Mouse (Mus musculus) erythroblast, adult 5-6 weeks (primary cell): Measurements from ENCODE around the gene Capn5. TPM values are rescaled to one million over a fixed set of nuclear protein-coding genes. Genes with fewer than 3 reads are reported as not detected.

Experiments
- ATAC-seq: replicated peaks from 2 replicates; pipeline ENCODE4 v1.8.0; 2016; ENCODE audit warnings: moderate number of reproducible peaks, mild to moderate bottlenecking, moderate TSS enrichment, inconsistent platforms; ENCODE audit not compliant: poor library complexity, low FRiP score, severe bottlenecking
- total RNA-seq, 2 experiments: library from RNA; stranded (forward) in 1 of 2; stranded (reverse) in 1 of 2; fragments of 150-400 nt in 1 of 2; fragments of 200-764, 138-1000 nt in 1 of 2; gene quantifications; 2 replicates each; pipeline versions ENCODE4 v1.2.3 to v1.2.4; 2015 to 2017; ENCODE audit warnings: low replicate concordance in 2 of 2

Gene Capn5
- total RNA-seq, 2 experiments from 2014 or later = 21.7 to 31.3 TPM

- ATAC-seq = peak; percentile 66
Measured at GRCm38 (mm10) chr7:98071620-98072019, 106.5 kb downstream of the Capn5 start.

Other genes with a start within 250 kb of the Capn5 start
- 4.4 and 12.7 TPM in 2 replicates for gene Myo7a, start 58.8 kb downstream of the Capn5 start, total RNA-seq (2015; ENCODE audit: low replicate concordance)
- 2.8 and 7.0 TPM in 2 replicates for gene Myo7a, start 58.8 kb downstream of the Capn5 start, total RNA-seq (2017; ENCODE audit: low replicate concordance)
- gene Omp, start 32.8 kb downstream of the Capn5 start, total RNA-seq (2015; ENCODE audit: low replicate concordance) = 4.8 and 5.0 TPM in 2 replicates
- 11.2 and 20.9 TPM in 2 replicates for gene Omp, start 32.8 kb downstream of the Capn5 start, total RNA-seq (2017; ENCODE audit: low replicate concordance)
- not detected in 2 replicates for gene B3gnt6, start 21.2 kb upstream of the Capn5 start, total RNA-seq (2015; ENCODE audit: low replicate concordance)
- not detected in 2 replicates for gene B3gnt6, start 21.2 kb upstream of the Capn5 start, total RNA-seq (2017; ENCODE audit: low replicate concordance)
- gene Acer3, start 142.9 kb upstream of the Capn5 start, total RNA-seq (2015; ENCODE audit: low replicate concordance) = 18.4 and 22.2 TPM in 2 replicates
- gene Acer3, start 142.9 kb upstream of the Capn5 start, total RNA-seq (2017; ENCODE audit: low replicate concordance) = 17.0 and 27.6 TPM in 2 replicates
- gene Tsku, start 183.1 kb upstream of the Capn5 start, total RNA-seq (2015; ENCODE audit: low replicate concordance) = not detected in 2 replicates
- gene Tsku, start 183.1 kb upstream of the Capn5 start, total RNA-seq (2017; ENCODE audit: low replicate concordance) = 1.1 TPM in 1 of 2 replicates, not detected in the other